Mouse (Mus musculus): ENCODE measurements around the gene Scube3. TPM values are rescaled to one million over a fixed set of nuclear protein-coding genes. Genes with fewer than 3 reads are reported as not detected.

The Scube3 gene
- polyA plus RNA-seq (2012; rRNA removed), result 0.23 and 0.34 TPM in 2 replicates

DNA sequence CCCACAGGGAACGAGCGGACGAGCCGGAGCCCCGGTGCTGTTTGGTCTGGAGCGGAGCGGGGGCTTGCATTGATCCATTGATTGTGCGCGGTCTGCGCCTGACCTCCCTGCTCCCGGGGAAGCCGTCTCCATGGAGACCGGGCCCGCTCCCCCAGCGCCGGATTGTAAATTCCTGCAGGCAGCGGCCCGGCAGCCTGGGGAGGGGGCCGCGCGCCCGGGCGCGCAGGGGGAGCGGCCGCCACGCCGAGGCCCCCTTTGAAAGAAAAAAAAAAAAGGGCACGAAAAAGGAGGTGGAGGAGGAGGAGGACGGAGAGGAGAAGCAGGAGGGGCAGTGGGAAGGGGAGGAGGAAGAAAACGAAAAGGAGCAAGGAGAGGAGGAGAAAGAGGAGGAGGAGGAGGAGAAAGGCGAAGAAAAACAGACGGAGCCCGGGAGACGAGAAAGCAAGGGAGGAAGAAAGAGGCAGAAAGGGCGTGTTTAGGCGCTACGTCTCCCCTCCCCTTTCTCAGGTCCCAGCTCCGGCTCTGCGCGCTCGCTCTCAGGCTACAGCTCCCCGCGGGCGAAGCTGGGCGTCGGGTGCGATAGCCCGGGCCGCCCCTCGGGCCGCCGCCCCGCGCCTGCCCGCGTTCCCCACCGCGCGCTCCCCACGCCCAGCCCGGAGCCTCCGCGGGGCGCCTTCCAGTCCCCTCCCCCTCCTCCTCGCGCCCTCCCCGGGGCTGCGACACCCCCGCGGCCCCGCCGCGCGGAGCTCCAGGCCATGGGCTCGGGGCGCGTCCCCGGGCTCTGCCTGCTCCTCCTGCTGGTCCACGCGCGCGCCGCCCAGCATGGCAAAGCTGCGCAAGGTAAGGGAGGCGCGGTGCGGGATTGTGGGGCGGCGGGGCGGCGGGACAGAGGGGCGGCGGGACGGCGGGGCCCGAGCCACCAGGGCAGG lies at the start of gene Scube3:
TSS of gene Scube3 (plus strand) at position 371 of the 929 bp plus-strand sequence.

DNA sequence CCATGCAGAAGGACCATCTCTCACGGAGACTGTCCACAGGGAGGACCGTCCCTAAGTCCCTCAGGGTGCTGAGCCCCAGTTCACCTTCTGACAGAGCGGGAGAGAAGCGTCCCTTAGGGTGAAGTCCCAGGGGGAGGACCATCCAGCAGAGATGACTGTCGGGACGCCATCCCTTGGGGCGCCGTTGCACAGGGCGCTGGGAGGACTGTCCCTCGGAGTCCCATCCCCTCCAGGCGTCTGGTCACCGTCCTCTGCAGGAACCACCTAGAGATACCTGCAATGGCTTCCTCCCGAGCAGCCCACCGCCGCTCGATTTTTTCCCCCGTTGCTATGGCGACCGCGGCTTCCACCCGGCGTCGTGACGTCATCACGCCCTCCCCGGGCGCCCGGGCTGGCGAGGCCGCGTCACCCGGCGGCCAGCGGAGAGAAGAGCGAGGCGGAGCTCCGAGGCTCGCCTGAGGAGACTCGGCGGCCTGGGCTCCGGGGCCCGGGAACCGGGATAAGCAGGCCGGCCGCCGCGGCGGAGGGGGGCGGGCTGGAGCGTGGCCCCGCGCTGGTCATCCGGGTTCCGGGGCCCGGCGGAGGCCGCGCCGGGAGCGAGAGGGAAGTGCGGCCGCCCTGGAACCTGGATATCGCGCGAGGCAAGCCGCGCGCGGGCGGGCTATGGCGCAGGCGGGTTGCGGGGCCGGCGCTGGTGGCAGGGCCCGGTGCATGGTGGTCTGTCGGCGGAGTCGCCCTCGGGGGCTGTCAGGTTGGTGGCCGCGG lies 35.0 kb downstream of the Scube3 start, which contains the start of gene Zfp523:
TSS of gene Zfp523 (plus strand) at position 355 of the 765 bp plus-strand sequence.

GRCm38 (mm10) chr17:28207591-28208313 lies 65.8 kb downstream of the Scube3 start, which contains the start of gene Def6:
Gene Def6, plus strand, starts transcription at chr17:28207778.

Other genes starting within 250 kb of the Scube3 start
- 4.8 and 5.7 TPM in 2 replicates for gene Anks1, start 232.8 kb upstream of the Scube3 start, polyA plus RNA-seq (2012; rRNA removed)
- 17.6 and 20.5 TPM in 2 replicates for gene Taf11, start 232.3 kb upstream of the Scube3 start, polyA plus RNA-seq (2012; rRNA removed)
- gene Tcp11, start 61.5 kb upstream of the Scube3 start, polyA plus RNA-seq (2012; rRNA removed), result 0.10 and 0.12 TPM in 2 replicates
- gene Zfp523, start 35.0 kb downstream of the Scube3 start, polyA plus RNA-seq (2012; rRNA removed), result 6.4 and 6.5 TPM in 2 replicates
- gene Def6, start 65.6 kb downstream of the Scube3 start, polyA plus RNA-seq (2012; rRNA removed), result 11.7 and 11.8 TPM in 2 replicates
- 4.7 and 5.3 TPM in 2 replicates for gene Ppard, start 90.6 kb downstream of the Scube3 start, polyA plus RNA-seq (2012; rRNA removed)
- gene Fance, start 171.4 kb downstream of the Scube3 start, polyA plus RNA-seq (2012; rRNA removed), result 3.9 and 5.3 TPM in 2 replicates
- 1,745 and 1,892 TPM in 2 replicates for gene Rpl10a, start 186.3 kb downstream of the Scube3 start, polyA plus RNA-seq (2012; rRNA removed)
- 1.8 and 1.9 TPM in 2 replicates for gene Tead3, start 208.7 kb downstream of the Scube3 start, polyA plus RNA-seq (2012; rRNA removed)
- 0.26 and 0.28 TPM in 2 replicates for gene Tulp1, start 223.1 kb downstream of the Scube3 start, polyA plus RNA-seq (2012; rRNA removed)